Mouse (Mus musculus) lung, postnatal 0 days (tissue): Measurements from ENCODE around the gene Ltbp1.

Experiments used
- CTCF ChIP-seq: IDR thresholded peaks from 2 replicates; pipeline ENCODE4 v1.5.1; 2016; ENCODE audit warnings: antibody characterized with exemption, mild to moderate bottlenecking
- EP300 ChIP-seq: IDR thresholded peaks from 2 replicates; pipeline ENCODE4 v1.6.1; 2016; ENCODE audit warnings: antibody characterized with exemption, mild to moderate bottlenecking, control low read depth

GRCm38 (mm10) chr17:75180301-75180700 lies 174.9 kb downstream of the Ltbp1 start:
- TF ChIP-seq CTCF (no peak), EP300 (no peak)
